12 mouse cellular contexts compared by ENCODE assay signal in genomic region chr19:37055976-37056556, GRCm38 (mm10).
"Had no signal": no experiment of that assay in that cellular context is flagged by ENCODE, and none has a peak within 500 bp of the region (broad histone marks: within the 10 kb centered on the region; RNA-seq: fewer than 3 reads in every experiment).

No protein-coding gene starts in this region.

- DNase-seq: kidney, adult 8-10 months; kidney, postnatal 25 days; liver, embryonic 13.5 days; liver, postnatal 0 days; midbrain, embryonic 14.5 days; thymus, adult 18-20 months; thymus, postnatal 25 days had no signal

- H3K9ac ChIP-seq: liver, embryonic 13.5 days; liver, postnatal 0 days; neural tube, embryonic 15.5 days had no signal

- H3K4me2 ChIP-seq: liver, embryonic 13.5 days; neural tube, embryonic 15.5 days had no signal

- H3K4me3 ChIP-seq: limb, embryonic 10.5 days; liver, embryonic 13.5 days; midbrain, embryonic 10.5 days; myocyte; neural tube, embryonic 15.5 days had no signal

- H3K9me3 ChIP-seq: limb, embryonic 10.5 days; liver, embryonic 13.5 days; midbrain, embryonic 10.5 days; neural tube, embryonic 15.5 days had no signal

- H3K4me1 ChIP-seq: limb, embryonic 10.5 days; neural tube, embryonic 15.5 days had no signal

- H3K36me3 ChIP-seq: limb, embryonic 10.5 days; liver, embryonic 13.5 days; midbrain, embryonic 10.5 days; neural tube, embryonic 15.5 days had no signal

- H3K27ac ChIP-seq: limb, embryonic 10.5 days; liver, embryonic 13.5 days; midbrain, embryonic 10.5 days; neural tube, embryonic 15.5 days had no signal

- H3K27me3 ChIP-seq: liver, embryonic 13.5 days; neural tube, embryonic 15.5 days had no signal

- ATAC-seq: intestine, postnatal 0 days; liver, postnatal 0 days had no signal
